Mouse (Mus musculus): ENCODE measurements around the gene Faf1. TPM values are rescaled to one million over a fixed set of nuclear protein-coding genes. Genes with fewer than 3 reads are reported as not detected.
A peak's percentile ranks its signal among the peaks of the same experiment; 100 is the strongest.

Faf1 gene
- total and polyA plus RNA-seq, 2 experiments from 2014 or later, result 33.3 to 55.2 TPM

- Histone ChIP-seq H3K4me1 (ENCODE audit: insufficient read depth) (no peaks in the 10 kb centered on the region), H3K27ac (ENCODE audit: low read depth, low read length) (no peak overlapping the region), H3K9me3 (ENCODE audit: low read length) (no peaks in the 10 kb centered on the region), H3K27me3 (ENCODE audit: insufficient read depth, low read length) (no peaks in the 10 kb centered on the region), H3K4me3 (ENCODE audit: low read depth, low read length) (no peak overlapping the region), H3K4me2 (ENCODE audit: low read depth) (peak overlapping the region; percentile 15; the same call in 1 of the 2 replicates), H3K9ac (no peak overlapping the region), H3K36me3 (ENCODE audit: insufficient read depth) (no peaks in the 10 kb centered on the region)
- ATAC-seq (peak; percentile 72), DNase-seq (peak; percentile 50)
- WGBS, result 20% methylated on average over 7 of the region's 7 CpGs
- no peak for TF ChIP-seq CTCF (IDR thresholded peaks at IDR 0.05; ENCODE audit: low read depth)
These were observed 86.5 kb downstream of the Faf1 start for GRCm38 (mm10) chr4:109762768-109763501.

- no peak overlapping the region for H3K27ac ChIP-seq (ENCODE audit: low read depth, low read length)
- 72% methylated on average over 1 of the region's 1 CpGs for WGBS
- ATAC-seq (no peak), DNase-seq (no peak)
- H3K4me1 ChIP-seq (ENCODE audit: insufficient read depth), result no peaks in the 10 kb centered on the region
- no peaks in the 10 kb centered on the region for H3K9me3 ChIP-seq (ENCODE audit: low read length)
- H3K4me2 ChIP-seq (ENCODE audit: low read depth), result no peak overlapping the region
- no peak overlapping the region for H3K9ac ChIP-seq
- no peak for TF ChIP-seq CTCF (IDR thresholded peaks at IDR 0.05; ENCODE audit: low read depth)
- no peaks in the 10 kb centered on the region for H3K36me3 ChIP-seq (ENCODE audit: insufficient read depth)
- no peak overlapping the region for H3K4me3 ChIP-seq (ENCODE audit: low read depth, low read length)
- no peaks in the 10 kb centered on the region for H3K27me3 ChIP-seq (ENCODE audit: insufficient read depth, low read length)
These were observed 92.7 kb downstream of the Faf1 start for GRCm38 (mm10) chr4:109769071-109769470.

- H3K4me1 ChIP-seq (ENCODE audit: insufficient read depth), result no peaks in the 10 kb centered on the region
- H3K27me3 ChIP-seq (ENCODE audit: insufficient read depth, low read length), result no peaks in the 10 kb centered on the region
- no peaks in the 10 kb centered on the region for H3K9me3 ChIP-seq (ENCODE audit: low read length)
- no peaks in the 10 kb centered on the region for H3K36me3 ChIP-seq (ENCODE audit: insufficient read depth)
- H3K9ac ChIP-seq, result no peak overlapping the region
- no peak for DNase-seq
- WGBS, result 25% methylated on average over 4 of the region's 4 CpGs
- ATAC-seq, result no peak
- no peak overlapping the region for H3K4me2 ChIP-seq (ENCODE audit: low read depth)
- no peak overlapping the region for H3K4me3 ChIP-seq (ENCODE audit: low read depth, low read length)
- no peak for TF ChIP-seq CTCF (IDR thresholded peaks at IDR 0.05; ENCODE audit: low read depth)
- no peak overlapping the region for H3K27ac ChIP-seq (ENCODE audit: low read depth, low read length)
These were observed 106.3 kb downstream of the Faf1 start for GRCm38 (mm10) chr4:109782577-109783114.

DNA sequence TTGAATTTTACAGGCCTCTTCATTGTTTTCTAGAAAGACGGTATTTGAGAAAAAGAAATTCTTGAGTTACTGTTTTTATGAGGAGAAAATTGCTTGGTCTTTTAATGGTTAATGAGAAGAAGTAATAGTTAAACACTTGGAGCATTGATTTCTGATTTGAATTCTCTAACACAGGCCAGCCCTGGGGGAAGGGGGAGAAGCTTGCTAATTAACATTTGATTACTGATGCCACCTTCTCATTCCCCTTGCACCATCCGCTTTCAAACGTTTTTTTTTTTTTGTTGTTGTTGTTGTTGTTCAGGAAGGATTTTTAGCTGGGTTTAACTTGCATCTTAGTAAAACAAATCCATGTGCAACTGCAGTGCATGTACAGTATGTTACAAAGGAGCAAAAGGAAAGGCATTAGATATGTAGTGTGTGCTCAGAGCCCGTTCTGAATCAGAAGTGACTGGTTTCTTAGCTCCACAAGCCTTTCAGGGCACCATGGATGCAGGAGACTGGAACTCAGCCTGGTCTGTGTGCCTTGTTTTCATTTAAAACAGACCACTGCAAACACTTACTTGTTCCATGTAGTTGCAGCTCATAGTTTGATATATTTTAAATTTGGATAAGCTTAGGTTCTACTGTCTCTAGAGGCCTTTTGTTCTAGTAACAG lies 113.1 kb downstream of the Faf1 start:
- H3K4me2 ChIP-seq (ENCODE audit: low read depth), result no peak overlapping the region
- TF ChIP-seq CTCF (IDR thresholded peaks at IDR 0.05; ENCODE audit: low read depth), result no peak
- WGBS, result 13% methylated on average over 4 of the region's 4 CpGs
- H3K4me1 ChIP-seq (ENCODE audit: insufficient read depth), result peaks cover 4% of the 10 kb centered on the region; the same call in 1 of the 2 replicates
- H3K27me3 ChIP-seq (ENCODE audit: insufficient read depth, low read length), result no peaks in the 10 kb centered on the region
- no peak overlapping the region for H3K4me3 ChIP-seq (ENCODE audit: low read depth, low read length)
- no peak for ATAC-seq
- H3K36me3 ChIP-seq (ENCODE audit: insufficient read depth), result no peaks in the 10 kb centered on the region
- no peak overlapping the region for H3K27ac ChIP-seq (ENCODE audit: low read depth, low read length)
- H3K9me3 ChIP-seq (ENCODE audit: low read length), result no peaks in the 10 kb centered on the region
- no peak overlapping the region for H3K9ac ChIP-seq
- peak; percentile 13 for DNase-seq

DNA sequence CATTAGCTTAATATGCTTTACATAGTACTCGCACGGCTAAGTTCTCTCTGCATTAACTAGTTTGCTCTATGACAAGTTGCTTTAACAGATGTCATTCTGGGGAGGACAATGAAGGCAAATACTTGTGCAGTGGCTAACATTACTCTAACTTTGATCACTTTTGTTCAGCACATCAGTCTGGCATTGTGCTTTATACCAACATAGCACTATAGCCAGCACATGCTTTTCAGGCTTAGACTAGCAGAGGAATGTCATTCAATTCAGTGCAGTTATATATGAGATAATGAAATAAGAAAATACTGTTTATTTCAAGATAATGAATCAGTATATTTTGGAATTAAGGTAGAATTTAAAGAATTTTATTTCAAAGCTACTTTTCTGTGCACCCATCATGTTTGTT lies 115.9 kb downstream of the Faf1 start:
- TF ChIP-seq CTCF (IDR thresholded peaks at IDR 0.05; ENCODE audit: low read depth), result no peak
- Histone ChIP-seq H3K4me3 (ENCODE audit: low read depth, low read length) (no peak overlapping the region), H3K9ac (no peak overlapping the region), H3K4me1 (ENCODE audit: insufficient read depth) (peaks cover 4% of the 10 kb centered on the region; the same call in 1 of the 2 replicates), H3K27me3 (ENCODE audit: insufficient read depth, low read length) (no peaks in the 10 kb centered on the region), H3K9me3 (ENCODE audit: low read length) (no peaks in the 10 kb centered on the region), H3K4me2 (ENCODE audit: low read depth) (no peak overlapping the region), H3K27ac (ENCODE audit: low read depth, low read length) (no peak overlapping the region), H3K36me3 (ENCODE audit: insufficient read depth) (no peaks in the 10 kb centered on the region)
- ATAC-seq, result no peak
- WGBS, result 52% methylated on average over 2 of the region's 2 CpGs
- no peak for DNase-seq

DNA sequence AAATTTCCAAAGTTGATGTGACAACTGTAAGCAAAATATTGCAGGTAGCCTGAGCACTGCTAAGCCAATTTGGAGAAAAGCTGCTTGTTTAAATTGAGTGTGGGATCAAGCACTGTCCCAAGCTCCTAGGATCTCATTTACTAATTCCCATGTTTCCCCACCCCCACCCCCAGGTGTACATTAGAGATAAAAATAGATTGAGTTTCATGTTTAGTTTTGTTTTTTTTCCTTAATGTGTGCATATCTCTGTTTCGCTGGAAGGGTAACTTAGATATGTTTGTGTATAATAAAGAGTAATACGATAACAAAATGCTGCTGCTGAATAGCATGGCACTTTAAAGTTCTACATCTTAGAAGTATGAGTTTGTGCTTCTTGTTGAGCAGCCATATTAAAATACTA lies 116.7 kb downstream of the Faf1 start:
- Histone ChIP-seq H3K36me3 (ENCODE audit: insufficient read depth) (no peaks in the 10 kb centered on the region), H3K9me3 (ENCODE audit: low read length) (no peaks in the 10 kb centered on the region), H3K4me2 (ENCODE audit: low read depth) (no peak overlapping the region), H3K9ac (no peak overlapping the region), H3K4me1 (ENCODE audit: insufficient read depth) (peaks cover 4% of the 10 kb centered on the region; the same call in 1 of the 2 replicates), H3K4me3 (ENCODE audit: low read depth, low read length) (no peak overlapping the region), H3K27ac (ENCODE audit: low read depth, low read length) (no peak overlapping the region), H3K27me3 (ENCODE audit: insufficient read depth, low read length) (no peaks in the 10 kb centered on the region)
- DNase-seq, result no peak
- no peak for ATAC-seq
- TF ChIP-seq CTCF (IDR thresholded peaks at IDR 0.05; ENCODE audit: low read depth), result no peak
- WGBS, result 91% methylated on average over 2 of the region's 2 CpGs

Measured in forebrain, postnatal 0 days (tissue).